Mouse (Mus musculus) heart, embryonic 14.5 days (tissue): ENCODE measurements around the gene Sycp2. TPM values are rescaled to one million over a fixed set of nuclear protein-coding genes. Genes with fewer than 3 reads are reported as not detected.

Experiments
- ATAC-seq: fragments of 200-750 bp; cut with Nextera tagmentation; 2 replicates; pipeline ENCODE4 v1.8.0; 2017; ENCODE audit warnings: low read depth, moderate TSS enrichment; ENCODE audit not compliant: insufficient number of reproducible peaks, insufficient read depth, low FRiP score
- H3K27ac ChIP-seq, 2 experiments: fragments of 200-500 bp in 1 of 2; fragments of 300-500 bp in 1 of 2; sonication (generic) in 1 of 2; replicated peaks in 1 of 2; 2 replicates each; pipeline ENCODE4 v1.5.1; 2012 to 2014; ENCODE audit warnings: low read depth in 2 of 2, low read length in 2 of 2, control low read depth in 1 of 2, mild to moderate bottlenecking in 1 of 2, mixed read lengths in 1 of 2; ENCODE audit not compliant: control insufficient read depth in 1 of 2, insufficient read depth in 1 of 2
- H3K27me3 ChIP-seq: fragments of 300-500 bp; sonication (generic); 2 replicates; pipeline ENCODE4 v1.6.1; 2014; ENCODE audit warnings: mild to moderate bottlenecking, low read length, control low read depth; ENCODE audit not compliant: control insufficient read depth, insufficient read depth
- H3K36me3 ChIP-seq: fragments of 300-500 bp; sonication (generic); 2 replicates; pipeline ENCODE4 v1.6.1; 2014; ENCODE audit warnings: mild to moderate bottlenecking, control low read depth, low read length, mixed read lengths; ENCODE audit not compliant: control insufficient read depth, insufficient read depth
- H3K4me1 ChIP-seq, 2 experiments: fragments of 200-500 bp in 1 of 2; fragments of 300-500 bp in 1 of 2; sonication (generic) in 1 of 2; 2 replicates each; pipeline ENCODE4 v1.6.1; 2012 to 2014; ENCODE audit warnings: low read length in 2 of 2, control low read depth in 1 of 2, mixed read lengths in 1 of 2; ENCODE audit not compliant: control insufficient read depth in 2 of 2, insufficient read depth in 2 of 2
- H3K4me2 ChIP-seq: fragments of 300-500 bp; sonication (generic); 2 replicates; pipeline ENCODE4 v1.6.1; 2014; ENCODE audit warnings: mild to moderate bottlenecking, low read length
- H3K4me3 ChIP-seq, 2 experiments: fragments of 200-500 bp in 1 of 2; fragments of 300-500 bp in 1 of 2; sonication (generic) in 1 of 2; 2 replicates each; pipeline ENCODE4 v1.5.1; 2012 to 2014; ENCODE audit warnings: low read length in 2 of 2, mild to moderate bottlenecking in 2 of 2, control low read depth in 1 of 2, low read depth in 1 of 2, moderate library complexity in 1 of 2; ENCODE audit not compliant: control insufficient read depth in 1 of 2, insufficient read depth in 1 of 2
- H3K9ac ChIP-seq: fragments of 300-500 bp; sonication (generic); 2 replicates; pipeline ENCODE4 v1.6.1; 2014; ENCODE audit warnings: mild to moderate bottlenecking, low read length
- H3K9me3 ChIP-seq: fragments of 300-500 bp; sonication (generic); 2 replicates; pipeline ENCODE4 v1.6.1; 2016; ENCODE audit warnings: low read length, control low read depth; ENCODE audit not compliant: control insufficient read depth
- WGBS: fragments of 180-500 bp; shearing (Covaris S2); extraction: QIAGEN DNeasy Blood & Tissue Kit; methylation state at CpG from one replicate; pipeline ENCODE4 v1.1.7; 2014; 5-methylcytosine and 5-hydroxymethylcytosine counted together
- polyA plus RNA-seq: library from polyadenylated mRNA; unstranded; fragments of >200 nt; fragmentation: Nextera tagmentation; extraction: Ambion mirVana; gene quantifications from 2 replicates; pipeline ENCODE4 v1.2.1, GENCODE M21; 2014

Gene Sycp2
- polyA plus RNA-seq, 1 experiment from 2014 or later, result 0.46 TPM

- no peak overlapping the region for H3K27ac ChIP-seq
- no peaks in the 10 kb centered on the region for H3K36me3 ChIP-seq
- H3K4me1 ChIP-seq, result peaks cover 4 to 29% of the 10 kb centered on the region in 2 experiments
- WGBS, result 78% methylated on average over 4 of the region's 4 CpGs
- no peaks in the 10 kb centered on the region for H3K9me3 ChIP-seq
- H3K9ac ChIP-seq, result no peak overlapping the region
- H3K27me3 ChIP-seq, result no peaks in the 10 kb centered on the region
- no peak for ATAC-seq
- H3K4me2 ChIP-seq, result no peak overlapping the region
- H3K4me3 ChIP-seq, result no peak overlapping the region
These were observed 82.7 kb downstream of the Sycp2 start for GRCm38 (mm10) chr2:178324818-178325217.

DNA sequence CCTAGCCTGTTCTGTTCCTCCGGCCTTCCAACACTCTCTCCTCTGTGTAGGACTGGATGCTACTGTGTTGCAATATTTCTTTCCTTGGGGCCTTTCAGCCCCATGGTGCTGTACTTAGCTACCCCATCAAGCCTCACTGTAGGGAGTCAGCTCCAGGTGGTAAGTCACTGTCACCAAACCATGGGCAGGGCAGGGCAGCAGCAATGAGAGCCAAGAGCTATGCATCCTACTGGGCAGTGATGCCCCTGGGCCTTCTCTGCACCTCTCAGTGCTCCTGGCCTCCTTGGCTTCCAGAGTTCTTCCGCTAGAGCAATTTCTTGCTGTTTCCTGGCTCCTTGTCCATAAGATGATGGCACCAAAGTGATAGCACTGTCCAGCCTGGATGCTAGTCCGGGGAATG lies 83.1 kb downstream of the Sycp2 start:
- Histone ChIP-seq H3K4me3 (no peak overlapping the region), H3K27me3 (no peaks in the 10 kb centered on the region), H3K9me3 (no peaks in the 10 kb centered on the region), H3K36me3 (no peaks in the 10 kb centered on the region), H3K4me2 (no peak overlapping the region), H3K27ac (no peak overlapping the region), H3K4me1 (peaks cover 4 to 24% of the 10 kb centered on the region in 2 experiments), H3K9ac (no peak overlapping the region)
- ATAC-seq, result no peak
- WGBS, result 79% methylated on average over 3 of the region's 3 CpGs

GRCm38 (mm10) chr2:178321271-178321670 lies 86.2 kb downstream of the Sycp2 start:
- H3K4me2 ChIP-seq, result no peak overlapping the region
- ATAC-seq, result no peak
- H3K9me3 ChIP-seq, result no peaks in the 10 kb centered on the region
- peaks cover 3 to 6% of the 10 kb centered on the region in 2 experiments; a peak in 2 of 4 replicates for H3K4me1 ChIP-seq
- no peaks in the 10 kb centered on the region for H3K36me3 ChIP-seq
- WGBS, result 47% methylated on average over 10 of the region's 10 CpGs
- no peak overlapping the region for H3K9ac ChIP-seq
- H3K4me3 ChIP-seq, result no peak overlapping the region
- no peak overlapping the region for H3K27ac ChIP-seq
- no peaks in the 10 kb centered on the region for H3K27me3 ChIP-seq

GRCm38 (mm10) chr2:178319766-178320165 lies 87.7 kb downstream of the Sycp2 start:
- ATAC-seq, result no peak
- 67% methylated on average over 7 of the region's 7 CpGs for WGBS
- H3K36me3 ChIP-seq, result no peaks in the 10 kb centered on the region

DNA sequence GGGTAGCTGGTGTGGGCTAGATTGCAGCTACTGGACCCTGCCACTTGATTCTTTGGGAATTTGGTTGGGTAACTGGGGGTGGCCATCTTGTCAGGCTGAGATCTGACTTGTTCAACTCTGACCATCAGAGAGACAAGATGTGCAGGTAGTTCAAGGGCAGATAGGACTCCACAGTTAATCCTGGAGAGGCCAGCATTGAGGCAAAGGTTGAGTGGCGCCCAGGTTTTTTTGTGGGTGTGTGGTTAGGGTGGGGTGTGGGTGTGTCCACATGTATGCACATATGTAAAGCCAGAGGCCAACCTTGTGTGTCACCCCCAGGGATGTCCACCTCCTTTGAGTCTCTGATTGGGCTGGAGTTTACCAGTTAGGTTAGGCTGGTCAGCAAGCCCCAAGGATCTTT lies 91.2 kb downstream of the Sycp2 start:
- Histone ChIP-seq H3K27me3 (no peaks in the 10 kb centered on the region), H3K9me3 (no peaks in the 10 kb centered on the region), H3K9ac (no peak overlapping the region), H3K27ac (no peak overlapping the region), H3K4me3 (no peak overlapping the region), H3K4me2 (no peak overlapping the region), H3K36me3 (no peaks in the 10 kb centered on the region), H3K4me1 (peaks cover 3% of the 10 kb centered on the region in 2 experiments; a peak in 2 of 4 replicates)
- no peak for ATAC-seq
- WGBS, result 76% methylated on average over 1 of the region's 1 CpGs

More at GRCm38 (mm10) chr2:178319766-178320165, 87.7 kb downstream of the Sycp2 start:
- H3K27me3 ChIP-seq, result no peaks in the 10 kb centered on the region
- no peaks in the 10 kb centered on the region for H3K9me3 ChIP-seq
- no peak overlapping the region for H3K4me2 ChIP-seq
- peaks cover 3 to 6% of the 10 kb centered on the region in 2 experiments; a peak in 2 of 4 replicates for H3K4me1 ChIP-seq
- no peak overlapping the region for H3K4me3 ChIP-seq
- no peak overlapping the region for H3K9ac ChIP-seq
- no peak overlapping the region for H3K27ac ChIP-seq

DNA sequence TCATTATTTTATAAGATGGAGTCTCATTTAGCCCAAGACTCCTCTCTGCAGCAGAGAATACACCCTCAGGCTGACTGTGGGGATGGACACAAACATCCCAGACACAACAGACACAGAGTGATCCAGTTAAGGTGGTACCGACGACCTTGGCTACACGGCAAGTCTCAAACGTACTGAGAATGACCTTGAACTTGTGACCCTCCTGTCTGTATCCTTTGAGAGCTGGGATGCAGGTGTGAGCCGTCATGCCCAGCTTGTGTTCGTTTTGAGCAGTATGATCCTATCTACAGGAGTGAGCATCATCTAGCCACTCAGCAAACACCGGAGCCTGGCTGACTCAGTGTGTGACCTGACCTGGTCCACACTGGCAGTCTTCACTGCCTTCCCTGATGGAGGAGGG lies 93.9 kb downstream of the Sycp2 start:
- no peaks in the 10 kb centered on the region for H3K4me1 ChIP-seq
- H3K9ac ChIP-seq, result no peak overlapping the region
- no peak overlapping the region for H3K4me3 ChIP-seq
- H3K9me3 ChIP-seq, result no peaks in the 10 kb centered on the region
- H3K27me3 ChIP-seq, result no peaks in the 10 kb centered on the region
- no peak overlapping the region for H3K4me2 ChIP-seq
- WGBS, result 61% methylated on average over 7 of the region's 7 CpGs
- no peak for ATAC-seq
- no peak overlapping the region for H3K27ac ChIP-seq
- H3K36me3 ChIP-seq, result no peaks in the 10 kb centered on the region

DNA sequence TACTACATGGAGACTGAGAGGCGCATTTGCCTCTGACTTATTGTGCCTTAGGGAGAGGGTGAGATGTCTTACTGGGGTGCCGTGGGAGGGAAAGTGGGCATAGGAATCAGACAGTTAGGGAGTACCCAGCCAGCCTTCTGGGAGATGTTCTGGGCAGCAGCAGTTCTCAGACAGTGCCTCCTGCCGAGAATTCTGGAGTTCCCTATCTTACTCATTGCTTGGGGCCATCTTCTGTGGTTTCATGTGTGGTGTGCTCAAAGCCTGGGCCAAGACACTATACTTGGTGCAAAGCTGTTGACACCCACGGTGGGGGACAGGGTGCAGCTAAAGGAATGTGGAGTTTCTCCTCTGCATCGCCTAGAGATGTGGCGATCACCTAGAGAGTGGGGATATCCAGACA lies 102.8 kb downstream of the Sycp2 start:
- no peak overlapping the region for H3K9ac ChIP-seq
- H3K9me3 ChIP-seq, result no peaks in the 10 kb centered on the region

GRCm38 (mm10) chr2:178304188-178304529 lies 103.3 kb downstream of the Sycp2 start:
- H3K4me3 ChIP-seq, result no peak overlapping the region
- H3K36me3 ChIP-seq, result no peaks in the 10 kb centered on the region
- H3K9ac ChIP-seq, result no peak overlapping the region
- ATAC-seq, result no peak
- no peaks in the 10 kb centered on the region for H3K4me1 ChIP-seq
- H3K27ac ChIP-seq, result no peak overlapping the region
- no peaks in the 10 kb centered on the region for H3K27me3 ChIP-seq
- no peak overlapping the region for H3K4me2 ChIP-seq
- WGBS, result 64% methylated on average over 1 of the region's 1 CpGs
- no peaks in the 10 kb centered on the region for H3K9me3 ChIP-seq

More for the DNA sequence above, 102.8 kb downstream of the Sycp2 start:
- Histone ChIP-seq H3K36me3 (no peaks in the 10 kb centered on the region), H3K27ac (no peak overlapping the region), H3K4me1 (no peaks in the 10 kb centered on the region), H3K27me3 (no peaks in the 10 kb centered on the region), H3K4me2 (no peak overlapping the region), H3K4me3 (no peak overlapping the region)
- no peak for ATAC-seq
- WGBS, result 52% methylated on average over 6 of the region's 6 CpGs
